Mouse (Mus musculus) heart, postnatal 14 days (tissue): Measurements from ENCODE around the gene Hnrnpa0. TPM values are rescaled to one million over a fixed set of nuclear protein-coding genes. Genes with fewer than 3 reads are reported as not detected.

Experiments
- DNase-seq, 2 experiments: peaks; one replicate each; pipeline ENCODE4 v3.0.0; 2021 to 2022
- intact Hi-C: fragments of 180-260 bp; cut with DNase I; formaldehyde crosslinking; loops from one replicate; pipeline ENCODE4 v1.15.1; 2025
- total RNA-seq, 2 experiments: library from RNA; stranded (reverse); gene quantifications; 2 replicates each; pipeline ENCODE4 v1.2.3; 2021

Gene Hnrnpa0
- total RNA-seq, 2 experiments from 2014 or later: 87.3 to 92.4 TPM

- DNase-seq: peak; percentile 96 to 97
- intact Hi-C loops: no loop called here
These were observed 664 bp upstream of the Hnrnpa0 start for GRCm38 (mm10) chr13:58128768-58129671.

GRCm38 (mm10) chr13:58127766-58128361 is 492 bp downstream of the Hnrnpa0 start:
- peak in 1 of 2 experiments; percentile 67 for DNase-seq
- intact Hi-C loops: no loop called here

- DNase-seq: no peak
- intact Hi-C loops: no loop called here
These were observed 1.2 kb downstream of the Hnrnpa0 start for GRCm38 (mm10) chr13:58126862-58127765.

- intact Hi-C loops: no loop called here
- DNase-seq: peak in 1 of 2 experiments; percentile 66
These were observed 2.2 kb downstream of the Hnrnpa0 start for GRCm38 (mm10) chr13:58126126-58126525.

GRCm38 (mm10) chr13:58124989-58125388 is 3.4 kb downstream of the Hnrnpa0 start:
- no peak for DNase-seq
- intact Hi-C loops: no loop called here

- intact Hi-C loops: no loop called here
- no peak for DNase-seq
These were observed 4.1 kb downstream of the Hnrnpa0 start for GRCm38 (mm10) chr13:58124278-58124677.

- no peak for DNase-seq
- intact Hi-C loops: no loop called here
These were observed 5.0 kb downstream of the Hnrnpa0 start for GRCm38 (mm10) chr13:58123381-58123780.

- intact Hi-C loops: no loop called here
- DNase-seq: no peak
These were observed 5.5 kb downstream of the Hnrnpa0 start for GRCm38 (mm10) chr13:58122786-58123297.

GRCm38 (mm10) chr13:58117318-58118017 is 10.9 kb downstream of the Hnrnpa0 start:
- intact Hi-C loops: loop anchor here (1.0 to 2.0 kb wide), 2 partner anchors 86 to 105 kb away; no protein-coding TSS in a partner anchor
- DNase-seq: peak; percentile 82 to 90

GRCm38 (mm10) chr13:58116801-58117200 is 11.6 kb downstream of the Hnrnpa0 start:
- DNase-seq: no peak
- intact Hi-C loops: loop anchor here (1.0 to 2.0 kb wide), 2 partner anchors 86 to 104 kb away; no protein-coding TSS in a partner anchor

GRCm38 (mm10) chr13:58115227-58115626 is 13.1 kb downstream of the Hnrnpa0 start:
- DNase-seq: peak; percentile 40 to 54

GRCm38 (mm10) chr13:58113061-58113900 is 15.1 kb downstream of the Hnrnpa0 start, which contains the start of gene Klhl3:
Gene Klhl3, minus strand, starts transcription at chr13:58113592.
- peak; percentile 61 to 75 for DNase-seq
- intact Hi-C loops: loop anchor here (2.0 kb wide), 1 partner anchor 40 kb away; no protein-coding TSS in a partner anchor

More at GRCm38 (mm10) chr13:58115227-58115626, 13.1 kb downstream of the Hnrnpa0 start:
- intact Hi-C loops: no loop called here

- intact Hi-C loops: loop anchor here (1.0 to 2.0 kb wide), 2 partner anchors 40 to 77 kb away; no protein-coding TSS in a partner anchor
- peak in 1 of 2 experiments; percentile 41 for DNase-seq
These were observed 15.7 kb downstream of the Hnrnpa0 start for GRCm38 (mm10) chr13:58112601-58113041.

GRCm38 (mm10) chr13:58112191-58112590 is 16.2 kb downstream of the Hnrnpa0 start:
- no peak for DNase-seq
- intact Hi-C loops: loop anchor here (1.0 to 2.0 kb wide), 2 partner anchors 39 to 77 kb away; no protein-coding TSS in a partner anchor

- DNase-seq: no peak
- intact Hi-C loops: no loop called here
These were observed 17.1 kb downstream of the Hnrnpa0 start for GRCm38 (mm10) chr13:58111306-58111705.

- intact Hi-C loops: no loop called here
- DNase-seq: no peak
These were observed 37.7 kb downstream of the Hnrnpa0 start for GRCm38 (mm10) chr13:58090643-58091042.

GRCm38 (mm10) chr13:58084396-58084795 is 44.0 kb downstream of the Hnrnpa0 start:
- intact Hi-C loops: no loop called here

GRCm38 (mm10) chr13:58083521-58083920 is 44.8 kb downstream of the Hnrnpa0 start:
- intact Hi-C loops: no loop called here
- no peak for DNase-seq

More at GRCm38 (mm10) chr13:58084396-58084795, 44.0 kb downstream of the Hnrnpa0 start:
- DNase-seq: no peak
